Mouse (Mus musculus): Measurements from ENCODE around the gene Lrrc39.

The Lrrc39 gene

DNA sequence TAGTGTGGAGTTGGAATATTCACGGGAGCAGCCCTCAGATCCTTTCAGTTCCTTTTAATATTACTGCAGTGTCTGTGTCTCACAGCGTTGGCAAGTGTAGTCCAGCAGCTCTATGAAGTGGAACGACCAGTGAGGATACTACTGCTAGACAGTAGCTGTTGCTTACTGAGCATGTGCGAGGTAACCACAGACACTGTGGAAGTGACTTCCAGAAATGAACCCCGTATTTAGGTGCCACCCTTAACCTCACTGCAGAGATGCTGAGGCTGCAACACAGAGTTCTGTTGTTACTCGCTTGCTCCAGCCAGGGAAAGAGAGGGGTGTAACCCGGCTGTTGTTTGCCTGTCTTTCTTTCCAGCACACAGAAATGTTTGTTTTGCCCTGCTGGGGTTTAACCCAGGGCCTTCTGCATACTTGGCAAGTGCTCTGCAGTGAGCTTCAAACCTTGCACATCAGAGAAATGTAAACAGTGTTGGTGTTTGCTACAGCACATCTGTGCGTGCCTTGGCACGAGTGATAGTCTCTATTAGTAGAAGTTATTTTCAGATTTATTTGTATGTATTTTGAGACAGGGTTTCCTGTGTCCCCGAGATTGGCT lies 51.6 kb downstream of the Lrrc39 start, which contains the start of gene Trmt13:
TSS of gene Trmt13 (minus strand) at position 293 of the 598 bp plus-strand sequence.
- no peak for DNase-seq (ENCODE audit: low spot score)

DNA sequence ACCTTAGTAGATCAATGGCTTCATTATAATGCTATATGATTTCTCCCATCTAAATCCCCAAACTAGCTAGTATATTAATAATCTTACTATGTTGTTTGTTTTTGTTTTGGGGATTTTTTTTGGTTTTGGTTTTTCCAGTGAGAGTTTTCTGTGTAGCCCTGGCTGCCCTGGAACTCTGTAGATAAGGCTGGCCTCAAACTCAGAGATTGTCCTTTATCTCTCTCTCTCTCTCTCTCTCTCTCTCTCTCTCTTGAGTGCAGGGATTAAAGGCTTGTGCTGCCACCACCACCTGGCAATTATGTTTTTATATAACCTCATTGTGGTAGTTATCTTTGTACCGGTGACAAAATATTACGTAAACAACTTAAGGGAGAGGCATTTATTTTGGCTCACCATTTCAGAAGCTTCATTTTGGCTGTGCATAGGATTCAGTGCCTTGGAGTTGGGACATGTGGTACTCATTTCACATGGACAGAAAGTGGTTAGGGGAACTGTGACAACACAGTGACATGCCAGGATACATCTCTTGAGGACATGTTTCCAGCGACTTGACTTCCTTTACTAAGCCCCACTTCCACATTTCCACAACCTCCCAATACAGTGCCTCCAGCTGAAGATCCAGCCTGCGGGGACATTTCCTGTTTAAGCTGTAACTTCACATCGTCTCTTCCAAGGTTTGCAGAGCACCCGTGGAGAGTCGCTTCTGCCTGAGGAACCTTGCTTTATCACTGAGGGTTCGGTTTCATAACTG lies 52.7 kb downstream of the Lrrc39 start:
- no peak for DNase-seq (ENCODE audit: low spot score)

DNA sequence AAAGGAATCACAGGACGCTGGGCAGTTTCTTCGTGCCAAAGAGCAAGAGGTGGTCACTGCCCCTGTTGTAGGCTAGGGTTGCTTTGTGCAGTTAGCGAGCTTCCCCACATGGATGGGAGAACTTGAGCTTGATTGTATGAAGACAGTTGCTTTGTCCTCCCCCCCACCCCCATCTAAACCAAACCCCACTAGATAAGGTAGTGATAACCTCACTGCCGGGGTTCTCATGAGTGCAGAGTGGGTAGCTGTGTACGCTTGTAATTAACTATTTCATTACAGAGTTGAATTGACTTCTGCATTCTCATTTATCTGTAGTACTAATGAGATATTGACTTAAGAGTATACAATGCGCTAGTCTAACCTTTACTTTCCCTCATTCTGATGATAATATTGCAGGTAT lies 56.1 kb downstream of the Lrrc39 start:
- DNase-seq (ENCODE audit: low spot score): no peak

DNA sequence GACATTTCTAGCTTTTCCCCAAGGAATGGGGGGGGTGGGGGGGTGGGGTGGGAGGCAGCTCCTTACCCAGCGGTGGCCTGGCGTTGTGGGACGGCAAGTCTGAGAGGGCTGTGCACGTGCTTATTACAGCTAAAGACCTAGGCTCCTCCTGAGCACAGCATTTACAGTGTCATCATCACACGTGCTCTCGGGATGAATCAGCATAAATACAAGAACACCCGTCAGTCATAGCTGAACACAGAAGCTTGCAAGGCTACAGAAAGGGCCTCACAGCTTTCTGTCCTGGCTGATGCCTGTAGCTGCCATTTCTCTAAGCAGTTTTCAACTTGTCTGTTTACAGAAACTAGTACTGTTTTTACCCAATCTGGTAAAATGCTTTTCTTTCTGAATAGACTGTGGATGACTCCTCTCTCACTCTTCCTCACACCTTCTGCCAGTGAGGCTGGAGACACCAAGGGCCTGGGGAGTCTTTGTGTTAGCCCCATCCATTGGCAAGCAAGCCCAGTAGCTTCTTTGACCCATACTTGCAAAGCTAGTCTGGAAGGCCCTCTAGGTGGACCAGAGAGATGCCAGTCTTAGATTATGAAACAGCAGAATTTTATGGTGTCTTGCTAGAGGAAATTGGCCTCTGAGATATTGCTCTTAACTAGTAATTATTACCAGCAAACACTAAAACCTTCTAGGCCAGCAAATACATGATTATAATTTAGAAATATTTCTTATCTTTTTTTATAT lies 58.0 kb downstream of the Lrrc39 start:
- no peak for DNase-seq (ENCODE audit: low spot score)

DNA sequence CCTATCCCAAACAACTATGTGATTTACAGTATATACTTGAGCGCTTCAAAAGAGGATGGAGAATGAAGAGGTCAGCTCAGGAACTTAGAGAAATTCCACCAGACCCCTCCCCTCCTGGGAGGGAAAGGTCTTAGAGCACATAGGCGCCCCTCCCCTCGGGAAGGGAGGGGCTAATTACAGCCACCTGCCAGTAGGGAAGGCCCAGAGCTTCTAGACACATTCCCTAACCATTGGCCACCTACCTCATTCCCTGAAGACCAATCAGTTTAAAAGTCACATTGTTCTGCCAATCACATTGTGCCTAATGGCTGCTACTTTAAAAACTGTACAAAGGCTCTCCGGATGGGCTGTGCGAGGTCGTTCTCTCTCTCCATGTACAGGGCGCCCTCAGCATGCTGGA lies 59.9 kb downstream of the Lrrc39 start:
- no peak for DNase-seq (ENCODE audit: low spot score)

DNA sequence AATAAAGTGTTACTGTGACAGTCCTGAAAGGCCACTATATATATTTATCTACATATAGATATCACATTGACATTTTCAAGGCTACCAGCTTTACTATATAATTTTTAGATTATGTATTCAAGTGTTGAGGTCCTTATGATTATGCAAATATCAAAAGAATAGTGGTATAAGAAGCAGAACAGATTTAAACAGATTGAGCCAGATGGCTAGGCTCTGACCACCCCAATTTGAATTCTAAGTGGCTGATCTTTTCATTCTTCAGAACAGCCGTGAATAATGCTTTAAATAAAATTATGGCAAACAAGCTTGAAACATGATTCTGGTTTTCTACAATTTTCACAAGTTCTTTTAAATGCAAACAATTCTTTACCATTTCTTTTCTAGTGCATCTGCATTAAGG lies 68.7 kb downstream of the Lrrc39 start:
- no peak for DNase-seq (ENCODE audit: low spot score)

Data from spleen, adult 12 weeks (tissue).